Mouse (Mus musculus) spleen, postnatal 14 days (tissue): ENCODE measurements around the gene Hist1h2bn.
"Not testable (repeated sequence)": the region's sequence is repeated elsewhere in the genome, so short reads cannot be mapped to it uniquely, and the experiment has no call there.

Experiments
- DNase-seq, 2 experiments: peaks; one replicate each; pipeline ENCODE4 v3.0.0; 2021 to 2022; ENCODE audit warnings: low spot score in 2 of 2

Gene Hist1h2bn

GRCm38 (mm10) chr13:21753524-21754285, at the start of gene Hist1h2bn, which contains the start of gene Hist1h2ak:
Gene Hist1h2bn, plus strand, starts transcription at chr13:21754123.
Gene Hist1h2ak, minus strand, starts transcription at chr13:21753827.
- DNase-seq = peak; percentile 62 to 70

DNA sequence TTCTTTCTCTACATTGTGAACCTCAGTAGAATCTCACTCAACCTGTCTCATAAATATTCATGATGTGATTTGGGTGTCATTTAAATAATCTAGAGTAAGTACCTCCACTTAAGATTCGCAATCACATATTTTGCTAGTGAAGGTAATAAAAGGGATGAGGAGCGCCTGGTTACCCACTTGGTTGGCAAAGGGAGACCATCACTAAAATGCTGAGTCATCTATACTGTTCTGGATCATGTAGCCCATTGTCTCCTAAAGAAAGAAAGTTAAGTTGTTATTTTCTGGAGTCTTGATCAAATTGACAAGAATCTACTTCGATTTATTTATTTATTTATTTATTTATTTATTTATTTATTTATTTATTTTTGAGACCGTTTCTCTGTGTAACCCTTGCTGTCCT, 47.3 kb upstream of the Hist1h2bn start:
- no peak for DNase-seq

DNA sequence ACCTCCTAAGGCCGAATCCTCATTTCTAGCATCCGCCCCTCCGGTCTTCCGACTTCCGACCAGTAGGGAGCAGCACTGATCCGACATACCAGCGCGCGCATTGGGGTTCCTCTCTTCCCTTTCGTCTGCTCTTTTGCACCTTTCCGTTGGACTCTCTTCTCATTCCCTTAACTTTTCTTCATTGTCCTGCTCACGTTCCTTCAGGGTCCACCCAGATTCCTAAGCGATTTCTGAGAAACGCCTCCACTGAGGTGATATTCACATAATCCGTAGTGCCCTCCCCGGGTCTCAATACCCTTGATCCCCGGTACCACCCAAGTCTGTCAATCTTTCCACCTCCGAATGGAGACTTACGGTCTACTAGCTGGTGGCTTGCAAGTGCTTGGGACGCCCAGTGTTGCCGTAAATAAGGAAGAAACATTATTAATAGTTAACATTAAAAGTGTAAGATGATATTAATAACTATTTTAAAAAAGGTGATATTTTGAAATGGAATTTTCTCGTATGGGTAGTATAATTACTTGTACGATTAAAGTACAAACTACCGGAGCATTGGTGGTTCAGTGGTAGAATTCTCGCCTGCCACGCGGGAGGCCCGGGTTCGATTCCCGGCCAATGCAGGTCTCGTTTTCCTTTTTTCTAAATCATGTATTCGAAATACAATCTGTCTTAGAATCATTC, 43.8 kb upstream of the Hist1h2bn start:
- peak; percentile 79 to 86 for DNase-seq

DNA sequence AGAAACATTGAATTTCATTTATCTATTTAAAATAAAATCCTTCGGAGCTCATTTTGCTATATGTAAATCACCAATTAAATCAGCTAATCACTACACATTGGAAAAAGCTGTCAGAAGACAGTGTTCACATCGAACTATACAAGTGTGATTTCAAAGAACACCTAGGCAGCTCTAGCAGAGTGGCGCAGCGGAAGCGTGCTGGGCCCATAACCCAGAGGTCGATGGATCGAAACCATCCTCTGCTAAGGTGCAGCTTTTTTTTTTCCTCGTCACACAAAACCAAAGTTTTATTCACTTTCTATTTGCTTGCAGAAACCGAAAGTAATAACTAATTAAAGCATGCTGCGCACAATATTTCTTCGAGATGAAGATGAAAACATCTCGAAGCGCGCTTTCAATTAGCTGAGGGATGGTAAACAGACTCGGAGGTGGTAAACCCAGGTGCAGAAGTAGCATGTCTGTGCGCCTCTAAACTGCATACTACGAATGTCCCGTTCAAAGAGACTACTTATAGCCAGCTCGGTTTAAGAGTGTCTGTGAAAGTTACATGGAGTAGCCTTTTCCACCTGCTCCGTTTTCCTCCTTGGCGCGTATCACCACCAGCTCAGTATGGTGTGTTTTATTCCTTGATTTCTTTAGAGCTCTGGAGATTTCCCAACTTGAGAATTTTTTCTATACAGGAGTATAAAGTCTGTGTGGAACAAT, 43.0 kb upstream of the Hist1h2bn start:
- peak; percentile 61 to 73 for DNase-seq

- no peak for DNase-seq
These were observed 42.2 kb upstream of the Hist1h2bn start for GRCm38 (mm10) chr13:21711698-21712097.

- peak; percentile 40 to 61 for DNase-seq
These were observed 39.2 kb upstream of the Hist1h2bn start for GRCm38 (mm10) chr13:21714725-21715124.

- DNase-seq = peak in 1 of 2 experiments; percentile 18
These were observed 38.6 kb upstream of the Hist1h2bn start for GRCm38 (mm10) chr13:21715131-21715863.

DNA sequence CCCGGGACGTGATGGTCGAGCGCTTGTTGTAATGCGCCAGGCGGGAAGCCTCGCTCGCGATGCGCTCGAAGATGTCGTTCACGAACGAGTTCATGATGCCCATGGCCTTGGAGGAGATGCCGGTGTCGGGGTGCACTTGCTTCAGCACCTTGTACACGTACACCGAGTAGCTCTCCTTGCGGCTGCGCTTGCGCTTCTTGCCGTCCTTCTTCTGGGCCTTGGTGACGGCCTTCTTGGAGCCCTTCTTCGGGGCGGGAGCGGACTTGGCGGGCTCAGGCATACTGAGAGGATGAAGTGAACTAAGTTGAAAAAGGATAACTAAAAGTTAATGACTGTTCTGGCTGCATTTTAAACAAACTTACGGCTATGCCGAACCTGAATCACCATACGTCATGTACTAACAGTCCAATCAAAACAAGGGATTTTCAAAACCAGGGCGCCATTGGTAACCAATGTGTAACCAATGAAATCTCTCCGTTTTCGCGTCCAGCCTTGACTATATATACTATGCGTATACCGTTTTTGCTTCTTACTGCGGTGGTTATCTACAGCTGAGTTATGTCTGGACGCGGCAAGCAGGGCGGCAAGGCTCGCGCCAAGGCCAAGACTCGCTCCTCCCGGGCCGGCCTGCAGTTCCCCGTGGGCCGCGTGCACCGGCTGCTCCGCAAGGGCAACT, 37.9 kb upstream of the Hist1h2bn start, which contains the start of the genes Hist1h2bl and Hist1h2ai:
TSS of gene Hist1h2bl (minus strand) at position 280 of the 676 bp plus-strand sequence.
TSS of gene Hist1h2ai (plus strand) at position 559 of the 676 bp plus-strand sequence.
- peak; percentile 68 to 72 for DNase-seq

GRCm38 (mm10) chr13:21716540-21717391, 37.2 kb upstream of the Hist1h2bn start:
- peak in 1 of 2 experiments; percentile 25 for DNase-seq

DNA sequence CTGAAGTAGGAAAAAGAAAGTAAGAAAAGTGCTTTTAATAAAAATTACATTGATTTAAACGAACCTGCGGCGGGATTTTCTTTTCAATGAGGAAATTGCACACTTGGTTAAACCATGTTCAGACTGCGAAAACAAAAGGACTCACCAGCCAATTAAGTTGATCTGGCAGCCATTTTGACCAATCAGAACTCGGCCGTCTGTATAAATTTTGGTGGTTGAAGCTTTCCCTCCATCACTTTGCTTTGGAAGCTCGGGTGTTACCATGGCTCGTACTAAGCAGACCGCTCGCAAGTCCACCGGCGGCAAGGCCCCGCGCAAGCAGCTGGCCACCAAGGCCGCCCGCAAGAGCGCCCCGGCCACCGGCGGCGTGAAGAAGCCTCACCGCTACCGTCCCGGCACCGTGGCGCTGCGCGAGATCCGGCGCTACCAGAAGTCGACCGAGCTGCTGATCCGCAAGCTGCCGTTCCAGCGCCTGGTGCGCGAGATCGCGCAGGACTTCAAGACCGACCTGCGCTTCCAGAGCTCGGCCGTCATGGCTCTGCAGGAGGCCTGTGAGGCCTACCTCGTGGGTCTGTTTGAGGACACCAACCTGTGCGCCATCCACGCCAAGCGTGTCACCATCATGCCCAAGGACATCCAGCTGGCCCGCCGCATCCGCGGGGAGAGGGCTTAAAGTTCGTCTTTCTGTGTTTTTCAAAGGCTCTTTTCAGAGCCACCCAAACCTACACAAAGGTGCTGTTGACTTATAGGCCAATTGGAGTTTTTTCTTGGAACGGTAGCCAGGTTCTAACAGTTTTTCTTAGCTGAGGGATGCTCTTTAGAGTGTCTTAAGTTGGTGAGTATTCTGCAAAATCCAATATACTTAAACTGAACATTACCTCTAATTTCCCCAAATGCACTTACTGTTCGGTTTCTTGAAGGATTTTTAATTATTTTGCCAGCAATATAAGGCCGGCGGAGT, 36.2 kb upstream of the Hist1h2bn start, which contains the start of gene Hist1h3h:
TSS of gene Hist1h3h (plus strand) at position 263 of the 961 bp plus-strand sequence.
- DNase-seq = peak; percentile 75 to 77

DNA sequence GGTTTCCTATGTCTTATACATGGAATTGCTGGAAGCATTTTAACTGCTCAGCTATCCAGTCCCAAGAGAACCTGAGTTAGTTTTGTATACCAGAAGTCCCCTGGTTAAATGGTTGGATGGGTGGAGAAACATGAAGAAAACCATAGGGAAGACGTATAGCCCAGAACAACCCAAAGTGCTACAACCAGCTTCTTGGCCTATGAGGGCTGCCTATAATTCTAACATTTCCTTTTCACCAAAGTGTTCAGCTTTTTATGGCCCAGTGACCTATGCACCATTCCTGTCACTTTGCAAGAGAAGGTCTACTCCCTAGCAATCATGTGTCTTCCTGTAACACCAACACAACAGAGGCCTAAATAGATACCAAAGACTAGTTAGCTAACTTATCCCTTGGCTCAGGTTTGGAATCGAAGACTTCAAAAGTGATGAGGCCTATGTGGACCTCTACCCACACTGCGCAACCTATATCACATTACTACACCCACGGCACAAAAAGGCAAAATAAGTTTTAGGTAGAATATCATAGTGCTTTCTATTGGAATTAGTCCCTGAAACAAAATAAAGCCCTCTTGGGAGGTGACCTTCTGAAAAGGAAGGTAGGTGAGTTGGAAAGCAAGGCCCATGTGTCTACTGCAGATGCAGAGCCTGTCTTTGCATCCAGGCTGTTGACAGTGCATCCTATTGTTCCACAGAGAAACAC, 35.4 kb upstream of the Hist1h2bn start:
- DNase-seq = no peak

DNA sequence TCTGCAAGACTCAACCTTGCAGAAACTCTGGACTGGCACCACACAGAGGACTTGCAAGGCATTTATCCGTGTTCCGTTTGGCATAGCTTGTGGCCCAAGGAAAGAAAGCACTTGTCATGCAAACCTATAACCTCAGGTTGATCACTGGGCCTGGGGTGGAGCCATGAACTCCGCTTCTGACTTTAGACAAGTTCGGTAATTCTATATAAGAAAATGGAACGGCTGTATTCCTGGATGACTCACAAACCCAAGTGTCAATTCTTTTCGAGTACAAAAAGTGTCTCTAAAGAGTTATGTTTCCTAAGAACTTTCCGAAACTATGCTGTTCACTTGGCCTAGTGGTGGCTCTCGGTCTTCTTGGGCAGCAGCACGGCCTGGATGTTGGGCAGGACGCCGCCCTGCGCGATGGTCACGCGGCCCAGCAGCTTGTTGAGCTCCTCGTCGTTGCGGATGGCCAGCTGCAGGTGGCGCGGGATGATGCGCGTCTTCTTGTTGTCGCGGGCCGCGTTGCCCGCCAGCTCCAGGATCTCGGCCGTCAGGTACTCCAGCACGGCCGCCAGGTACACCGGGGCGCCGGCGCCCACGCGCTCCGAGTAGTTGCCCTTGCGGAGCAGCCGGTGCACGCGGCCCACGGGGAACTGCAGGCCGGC, 32.7 kb upstream of the Hist1h2bn start:
- DNase-seq = not testable (repeated sequence)

- peak; percentile 59 to 64 for DNase-seq
These were observed 32.1 kb upstream of the Hist1h2bn start, which contains the start of gene Hist1h2bm for GRCm38 (mm10) chr13:21721757-21722372. Gene Hist1h2bm, plus strand, starts transcription at chr13:21722044.

DNA sequence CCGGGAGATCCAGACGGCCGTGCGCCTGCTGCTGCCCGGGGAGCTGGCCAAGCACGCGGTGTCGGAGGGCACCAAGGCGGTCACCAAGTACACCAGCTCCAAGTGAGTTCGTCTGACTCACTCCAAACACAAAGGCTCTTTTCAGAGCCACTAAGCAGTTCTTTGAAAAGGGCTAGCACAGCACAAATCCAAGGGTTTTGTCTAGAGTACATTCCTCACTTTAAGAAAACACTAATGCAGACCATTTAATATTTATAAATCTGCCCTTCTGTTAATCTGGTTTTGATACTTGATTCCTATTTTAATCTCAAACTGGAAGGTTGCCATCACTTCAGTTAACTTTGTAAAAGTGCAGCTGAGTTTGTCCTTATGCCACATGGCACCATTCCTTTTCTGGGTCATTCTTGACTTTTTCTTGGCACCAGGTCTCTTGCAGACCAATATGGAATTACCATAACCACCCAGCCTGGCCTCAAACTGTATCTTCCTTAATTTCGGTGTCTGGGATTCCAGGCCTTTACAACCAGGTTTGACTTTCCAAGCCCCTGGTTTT, 31.5 kb upstream of the Hist1h2bn start:
- no peak for DNase-seq

DNA sequence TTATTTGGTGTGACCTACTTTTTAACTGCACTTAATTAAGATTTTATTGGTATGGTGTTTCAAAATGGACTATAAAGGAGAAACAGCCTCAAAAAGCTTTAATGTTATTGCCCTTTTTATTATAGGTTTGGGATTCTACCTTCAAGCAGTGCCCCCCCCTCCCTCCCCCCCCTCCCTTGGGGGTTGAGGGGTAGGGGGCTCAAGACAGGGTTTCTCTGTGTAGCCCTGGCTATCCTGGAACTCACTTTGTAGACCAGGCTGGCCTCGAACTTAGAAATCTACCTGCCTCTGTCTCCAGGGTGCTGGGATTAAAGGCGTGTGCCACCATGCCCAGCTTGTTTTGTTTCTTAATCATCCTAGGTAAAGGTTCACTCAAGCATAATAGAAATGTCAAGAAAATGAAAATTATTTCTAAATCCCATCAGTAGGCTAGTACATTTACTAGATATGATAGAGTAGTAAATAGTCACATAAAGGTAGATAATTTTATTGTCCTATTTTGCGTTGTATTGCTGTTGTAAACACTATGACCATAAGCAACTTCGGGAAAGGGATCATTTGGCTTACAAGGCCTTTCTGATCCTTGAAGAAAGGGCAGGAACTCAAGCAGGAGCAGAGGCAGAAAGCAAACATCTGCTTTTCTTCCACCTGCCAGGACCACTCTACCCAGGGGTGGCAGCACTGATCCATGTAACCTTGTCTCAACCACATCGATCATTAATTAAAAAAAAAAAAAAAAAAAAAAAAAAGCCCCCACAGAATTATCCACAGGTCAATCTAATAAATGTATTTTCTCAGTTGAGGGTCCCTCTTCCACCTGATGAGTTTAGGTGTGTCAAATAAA, 30.7 kb upstream of the Hist1h2bn start:
- DNase-seq = no peak
